Mouse (Mus musculus): ENCODE results near the gene Dytn.

- TF ChIP-seq CTCF (IDR thresholded peaks at IDR 0.05; ENCODE audit: extremely low read depth, insufficient read length, insufficient replicate concordance, low read depth, low read length) (no peak), POLR2A (IDR thresholded peaks at IDR 0.05; ENCODE audit: low read depth, low read length) (no peak)
These were observed 77.1 kb downstream of the Dytn start for GRCm38 (mm10) chr1:63609613-63610012.
